Mouse (Mus musculus) midbrain, embryonic 14.5 days (tissue): Measurements from ENCODE around the gene Flvcr2. TPM values are rescaled to one million over a fixed set of nuclear protein-coding genes. Genes with fewer than 3 reads are reported as not detected.

Source experiments
- ATAC-seq: fragments of 200-750 bp; cut with Nextera tagmentation; 2 replicates; pipeline ENCODE4 v1.8.0; 2017; ENCODE audit warnings: moderate number of reproducible peaks, moderate library complexity; ENCODE audit not compliant: low FRiP score, low TSS enrichment
- DNase-seq: peaks from one replicate; pipeline ENCODE4 v3.0.0-alpha.2; 2015
- H3K27ac ChIP-seq: fragments of 300-500 bp; sonication (generic); replicated peaks from 2 replicates; pipeline ENCODE4 v1.5.1; 2014; ENCODE audit warnings: mild to moderate bottlenecking, low read depth, low read length, moderate library complexity
- H3K27me3 ChIP-seq: fragments of 300-500 bp; sonication (generic); 2 replicates; pipeline ENCODE4 v1.6.1; 2014; ENCODE audit warnings: low read length, control low read depth, mixed read lengths; ENCODE audit not compliant: control insufficient read depth, insufficient read depth
- H3K36me3 ChIP-seq: fragments of 300-500 bp; sonication (generic); 2 replicates; pipeline ENCODE4 v1.6.1; 2014; ENCODE audit warnings: low read length, control low read depth; ENCODE audit not compliant: control insufficient read depth, insufficient read depth
- H3K4me1 ChIP-seq: fragments of 300-500 bp; sonication (generic); 2 replicates; pipeline ENCODE4 v1.6.1; 2014; ENCODE audit warnings: mild to moderate bottlenecking, antibody characterized with exemption, low read length, control low read depth; ENCODE audit not compliant: control insufficient read depth, insufficient read depth
- H3K4me2 ChIP-seq: fragments of 300-500 bp; sonication (generic); 2 replicates; pipeline ENCODE4 v1.6.1; 2014; ENCODE audit warnings: mild to moderate bottlenecking, low read length, moderate library complexity
- H3K4me3 ChIP-seq: fragments of 300-500 bp; sonication (generic); replicated peaks from 2 replicates; pipeline ENCODE4 v1.5.1; 2014; ENCODE audit warnings: low read depth, low read length
- H3K9ac ChIP-seq: fragments of 300-500 bp; sonication (generic); replicated peaks from 2 replicates; pipeline ENCODE4 v1.6.1; 2014; ENCODE audit warnings: mild to moderate bottlenecking, low read length, moderate library complexity
- H3K9me3 ChIP-seq: fragments of 300-500 bp; sonication (generic); 2 replicates; pipeline ENCODE4 v1.6.1; 2016; ENCODE audit warnings: low read length, control low read depth, mixed read lengths; ENCODE audit not compliant: control insufficient read depth
- WGBS: fragments of 180-500 bp; shearing (Covaris S2); extraction: QIAGEN DNeasy Blood & Tissue Kit; methylation state at CpG from one replicate; pipeline ENCODE4 v1.1.7; 2014; 5-methylcytosine and 5-hydroxymethylcytosine counted together
- polyA plus RNA-seq: library from polyadenylated mRNA; unstranded; fragments of >200 nt; fragmentation: Nextera tagmentation; extraction: Ambion mirVana; gene quantifications from 2 replicates; pipeline ENCODE4 v1.2.1, GENCODE M21; 2014

Flvcr2 gene
- polyA plus RNA-seq, 1 experiment from 2014 or later: 4.5 TPM

DNA sequence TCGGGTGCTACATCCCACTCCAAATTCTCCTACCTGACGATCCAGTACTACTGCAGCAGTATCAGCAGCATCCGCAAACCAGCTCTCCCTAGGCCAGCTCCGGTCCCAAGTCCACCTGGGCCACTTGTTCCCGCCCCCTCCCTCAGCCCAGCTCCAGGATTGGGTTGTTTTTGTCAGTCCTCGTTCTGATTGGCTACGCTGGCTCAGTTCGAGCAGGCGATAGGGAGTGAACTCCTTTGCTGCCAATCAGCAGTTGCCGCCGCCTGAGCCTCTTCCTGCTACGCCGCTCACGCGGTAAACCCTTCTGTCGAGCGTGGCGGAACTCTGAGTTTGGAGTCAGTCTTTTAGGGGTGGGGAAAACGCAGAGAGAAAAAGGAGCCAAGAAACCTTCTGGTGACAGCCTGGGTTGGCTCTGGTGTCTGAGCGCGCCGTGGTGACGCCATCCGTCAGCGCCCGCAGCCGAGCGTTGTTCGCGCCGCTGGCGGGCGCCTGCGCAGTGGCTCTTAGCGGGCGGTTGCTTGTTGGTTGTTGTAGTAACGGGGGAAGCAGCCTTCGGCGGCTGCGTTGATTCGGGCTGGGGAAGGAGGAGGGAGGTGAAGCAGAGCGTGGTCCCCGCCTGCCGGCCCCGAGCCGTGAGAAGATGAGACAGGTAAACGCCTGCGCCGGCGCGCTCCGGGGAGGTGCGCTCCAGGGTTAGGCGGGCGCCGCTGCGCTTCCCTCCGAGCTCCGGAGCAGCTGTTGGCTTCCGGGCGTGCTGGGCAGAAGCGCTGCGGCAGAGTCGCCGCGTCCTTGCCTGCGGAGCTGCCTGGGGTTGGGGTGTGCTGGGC, 78.3 kb downstream of the Flvcr2 start, which contains the start of the genes Erg28 and Ttll5:
Gene Erg28, minus strand, starts transcription at position 113 of the 827 bp plus-strand sequence.
Gene Ttll5, plus strand, starts transcription at position 222 of the 827 bp plus-strand sequence.
- Histone ChIP-seq H3K27ac (peak within 1 kb of the TSS; percentile 95), H3K36me3 (peaks cover 23% of the 10 kb centered on the region), H3K4me2 (peak within 1 kb of the TSS; percentile 77), H3K9me3 (no peaks in the 10 kb centered on the region), H3K4me1 (peaks cover 11% of the 10 kb centered on the region; the same call in 1 of the 2 replicates), H3K27me3 (no peaks in the 10 kb centered on the region), H3K4me3 (peak within 1 kb of the TSS; percentile 79), H3K9ac (peak within 1 kb of the TSS; percentile 73)
- DNase-seq: peak; percentile 97
- peak; percentile 98 for ATAC-seq
- under 1% methylated on average over 67 of the region's 67 CpGs for WGBS

DNA sequence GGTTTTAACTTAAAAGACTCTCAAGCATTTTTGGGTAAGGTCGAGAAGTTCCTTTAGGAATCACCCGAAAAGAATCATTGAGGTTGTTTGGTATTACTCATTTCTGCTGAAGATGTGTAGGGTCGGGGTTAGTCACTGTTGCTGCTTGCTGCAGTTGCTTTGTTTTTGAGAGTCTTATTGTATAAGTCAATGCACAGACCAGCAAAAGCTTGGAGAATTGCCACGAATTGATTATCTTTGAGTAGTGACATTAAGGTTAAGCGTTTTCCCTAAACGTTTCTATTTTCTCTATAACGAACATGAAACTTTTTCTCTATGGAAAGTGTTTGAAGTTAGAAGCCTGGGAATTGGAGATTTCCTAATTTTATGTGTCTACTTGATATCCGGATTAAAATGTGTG, 79.0 kb downstream of the Flvcr2 start:
- H3K9me3 ChIP-seq: no peaks in the 10 kb centered on the region
- WGBS: 14% methylated on average over 8 of the region's 8 CpGs
- peak overlapping the region; percentile 95 for H3K27ac ChIP-seq
- peak overlapping the region; percentile 79 for H3K4me3 ChIP-seq
- peaks cover 17% of the 10 kb centered on the region; the same call in 1 of the 2 replicates for H3K36me3 ChIP-seq
- ATAC-seq (no peak), DNase-seq (no peak)
- H3K9ac ChIP-seq: peak overlapping the region; percentile 73
- H3K4me2 ChIP-seq: peak overlapping the region; percentile 77
- peaks cover 11% of the 10 kb centered on the region; the same call in 1 of the 2 replicates for H3K4me1 ChIP-seq
- H3K27me3 ChIP-seq: no peaks in the 10 kb centered on the region

GRCm38 (mm10) chr12:85825822-85826221, 79.5 kb downstream of the Flvcr2 start:
- Histone ChIP-seq H3K4me3 (peak overlapping the region; percentile 79; the same call in 1 of the 2 replicates), H3K36me3 (peaks cover 14% of the 10 kb centered on the region; the same call in 1 of the 2 replicates), H3K27me3 (no peaks in the 10 kb centered on the region), H3K4me1 (peaks cover 11% of the 10 kb centered on the region; the same call in 1 of the 2 replicates), H3K9ac (no peak overlapping the region), H3K27ac (no peak overlapping the region), H3K4me2 (peak overlapping the region; percentile 77), H3K9me3 (no peaks in the 10 kb centered on the region)
- whole genome bisulfite sequencing: 80% methylated on average over 2 of the region's 2 CpGs
- DNase-seq (no peak), ATAC-seq (no peak)

DNA sequence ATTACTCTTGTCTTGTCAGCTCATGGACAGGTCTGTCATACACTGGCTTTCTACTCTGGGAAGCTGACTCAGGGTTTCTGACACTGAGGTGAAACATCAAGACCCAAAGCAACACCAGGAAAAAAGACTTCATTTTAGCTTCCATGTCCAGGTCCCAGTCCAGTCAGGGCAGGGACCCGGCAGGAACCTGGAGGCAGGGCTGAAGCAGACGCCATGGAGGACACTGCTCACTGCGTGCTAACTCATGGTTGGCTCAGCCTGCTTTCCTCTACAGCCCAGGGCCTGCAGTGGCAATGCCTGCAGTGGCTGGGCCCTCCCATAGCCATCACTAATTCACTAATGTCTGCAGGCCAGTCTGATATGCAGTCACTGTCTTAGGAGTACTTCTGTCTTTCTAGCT, 82.5 kb downstream of the Flvcr2 start:
- Histone ChIP-seq H3K27me3 (no peaks in the 10 kb centered on the region), H3K4me3 (no peak overlapping the region), H3K27ac (no peak overlapping the region), H3K9ac (no peak overlapping the region), H3K4me2 (no peak overlapping the region), H3K9me3 (no peaks in the 10 kb centered on the region), H3K4me1 (0 out of 2 replicates have a peak, but pooled peaks cover 1% of the 10 kb centered on the region), H3K36me3 (peaks cover 22% of the 10 kb centered on the region)
- DNase-seq (no peak), ATAC-seq (no peak)
- WGBS: 87% methylated on average over 3 of the region's 3 CpGs

DNA sequence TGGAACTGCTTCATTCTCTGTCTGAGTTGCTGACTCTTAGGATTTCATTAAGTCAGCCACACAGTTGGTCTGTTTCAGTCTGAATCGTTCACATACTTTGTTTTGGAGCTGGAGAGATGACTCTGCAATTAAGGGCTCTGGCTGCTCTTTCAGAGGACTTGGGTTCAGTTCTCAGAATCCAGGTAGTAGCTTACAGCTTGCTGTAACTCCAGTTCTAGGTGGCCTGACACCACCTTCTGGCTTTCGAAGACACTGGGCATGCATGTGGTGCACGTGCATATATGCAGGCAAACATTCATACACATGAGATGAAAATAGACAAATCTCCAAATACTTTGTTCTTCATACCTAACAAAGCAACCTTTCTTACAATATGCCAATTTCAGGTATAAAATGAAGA, 83.5 kb downstream of the Flvcr2 start:
- Histone ChIP-seq H3K9ac (no peak overlapping the region), H3K4me1 (no peaks in the 10 kb centered on the region), H3K27ac (no peak overlapping the region), H3K4me2 (no peak overlapping the region), H3K4me3 (no peak overlapping the region), H3K9me3 (no peaks in the 10 kb centered on the region), H3K36me3 (peaks cover 22% of the 10 kb centered on the region), H3K27me3 (no peaks in the 10 kb centered on the region)
- WGBS: 90% methylated on average over 3 of the region's 3 CpGs
- no peak for ATAC-seq
- DNase-seq: no peak

DNA sequence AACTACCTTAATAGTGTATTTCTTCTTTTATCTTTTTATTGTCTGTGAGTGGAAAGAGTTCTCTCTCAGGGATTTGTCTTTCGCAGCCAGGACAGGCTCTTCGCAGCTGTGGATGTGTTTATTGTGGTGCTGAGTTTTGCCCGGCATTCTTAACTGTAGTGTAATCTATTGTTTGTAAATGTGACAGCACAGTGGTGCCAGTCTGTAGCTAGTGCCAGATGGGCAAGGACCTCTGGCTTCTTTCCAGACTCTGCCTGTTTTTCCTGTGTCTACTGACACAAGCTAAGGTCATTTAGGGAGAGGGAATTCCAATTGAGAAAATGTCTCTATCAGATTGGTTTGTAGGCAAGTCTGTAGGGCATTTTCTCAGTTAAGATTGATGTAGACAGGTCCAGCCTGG, 84.4 kb downstream of the Flvcr2 start:
- Histone ChIP-seq H3K4me3 (no peak overlapping the region), H3K9ac (no peak overlapping the region), H3K27me3 (no peaks in the 10 kb centered on the region), H3K27ac (no peak overlapping the region), H3K4me2 (no peak overlapping the region), H3K4me1 (no peaks in the 10 kb centered on the region), H3K9me3 (no peaks in the 10 kb centered on the region), H3K36me3 (peaks cover 22% of the 10 kb centered on the region)
- DNase-seq: no peak
- no peak for ATAC-seq
- WGBS: 85% methylated on average over 3 of the region's 3 CpGs

GRCm38 (mm10) chr12:85834543-85834942, 88.2 kb downstream of the Flvcr2 start:
- no peak overlapping the region for H3K27ac ChIP-seq
- no peak overlapping the region for H3K4me3 ChIP-seq
- no peaks in the 10 kb centered on the region for H3K9me3 ChIP-seq
- H3K4me2 ChIP-seq: no peak overlapping the region
- ATAC-seq: no peak
- no peak overlapping the region for H3K9ac ChIP-seq
- H3K27me3 ChIP-seq: no peaks in the 10 kb centered on the region
- peaks cover 14% of the 10 kb centered on the region for H3K36me3 ChIP-seq
- DNase-seq: no peak
- 93% methylated on average over 2 of the region's 2 CpGs for WGBS
- no peaks in the 10 kb centered on the region for H3K4me1 ChIP-seq

GRCm38 (mm10) chr12:85837765-85838164, 91.4 kb downstream of the Flvcr2 start:
- no peak for ATAC-seq
- H3K9me3 ChIP-seq: no peaks in the 10 kb centered on the region
- WGBS: 100% methylated on average over 2 of the region's 2 CpGs
- no peak overlapping the region for H3K4me3 ChIP-seq
- DNase-seq: no peak
- no peaks in the 10 kb centered on the region for H3K4me1 ChIP-seq
- H3K9ac ChIP-seq: no peak overlapping the region
- H3K27ac ChIP-seq: no peak overlapping the region
- peaks cover 6% of the 10 kb centered on the region; the same call in 1 of the 2 replicates for H3K36me3 ChIP-seq
- H3K27me3 ChIP-seq: no peaks in the 10 kb centered on the region
- no peak overlapping the region for H3K4me2 ChIP-seq
